Mouse (Mus musculus) brain, embryonic 14.5 days (tissue): ENCODE measurements at regions not wholly inside any gene's neighbourhood (a gene's known extent, or its start where the extent isn't known, plus 50 kb on each side); places are given as distances from the start of the nearest gene placed in this dataset.

Experiments
- CTCF ChIP-seq: fragments of 200-500 bp; IDR thresholded peaks from 2 replicates; pipeline ENCODE4 v1.5.1; 2012; ENCODE audit warnings: inconsistent platforms, mild to moderate bottlenecking, moderate library complexity, borderline replicate concordance; ENCODE audit not compliant: insufficient read depth, insufficient read length; ENCODE audit errors: extremely low read depth
- POLR2A ChIP-seq: fragments of 200-500 bp; IDR thresholded peaks from 2 replicates; pipeline ENCODE4 v1.6.1; 2012; ENCODE audit warnings: mild to moderate bottlenecking, inconsistent platforms, borderline replicate concordance; ENCODE audit not compliant: poor library complexity, insufficient read depth, insufficient read length, severe bottlenecking; ENCODE audit errors: extremely low read depth

DNA sequence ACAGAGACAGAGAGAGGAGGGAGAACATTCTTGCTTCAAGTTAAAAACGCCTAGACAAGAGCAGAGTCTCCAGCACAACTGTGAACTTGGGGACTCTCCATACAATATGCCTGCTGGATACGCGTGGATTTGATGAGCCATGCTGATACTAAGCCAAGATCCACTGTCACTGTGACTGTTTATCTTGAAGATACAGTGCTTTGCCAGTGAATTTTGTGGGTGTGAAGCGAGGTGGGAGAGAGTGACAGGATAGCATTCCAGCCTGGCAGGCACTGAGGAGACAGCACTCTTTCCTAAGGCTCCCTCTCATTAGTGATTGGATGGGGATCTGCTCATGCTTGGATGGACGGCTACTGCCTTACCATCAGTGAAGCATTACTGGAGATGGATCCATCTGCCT is 100.9 kb upstream of the Mbnl2 start:
- TF ChIP-seq POLR2A (no peak), CTCF (no peak)
